Mouse (Mus musculus) liver, embryonic 16.5 days (tissue): ENCODE data around the gene Mtch1. TPM values are rescaled to one million over a fixed set of nuclear protein-coding genes. Genes with fewer than 3 reads are reported as not detected.

Experiments
- ATAC-seq: fragments of 200-750 bp; cut with Nextera tagmentation; 2 replicates; pipeline ENCODE4 v1.8.0; 2017; ENCODE audit warnings: low read depth, mild to moderate bottlenecking, moderate number of reproducible peaks, moderate library complexity
- H3K27ac ChIP-seq: fragments of 300-500 bp; sonication (generic); 2 replicates; pipeline ENCODE4 v1.5.1; 2014; ENCODE audit warnings: mild to moderate bottlenecking, low read length
- H3K27me3 ChIP-seq: fragments of 300-500 bp; sonication (generic); 2 replicates; pipeline ENCODE4 v1.6.1; 2014; ENCODE audit warnings: low read depth, low read length, mixed read lengths; ENCODE audit not compliant: control insufficient read depth, insufficient read depth
- H3K36me3 ChIP-seq: fragments of 300-500 bp; sonication (generic); 2 replicates; pipeline ENCODE4 v1.6.1; 2014; ENCODE audit warnings: mild to moderate bottlenecking; ENCODE audit not compliant: control insufficient read depth, insufficient read depth
- H3K4me1 ChIP-seq: fragments of 300-500 bp; sonication (generic); 2 replicates; pipeline ENCODE4 v1.6.1; 2014; ENCODE audit warnings: low read depth, low read length, mixed read lengths; ENCODE audit not compliant: control insufficient read depth
- H3K4me2 ChIP-seq: fragments of 300-500 bp; sonication (generic); 2 replicates; pipeline ENCODE4 v1.6.1; 2014; ENCODE audit warnings: low read depth, low read length, mixed read lengths
- H3K4me3 ChIP-seq: fragments of 300-500 bp; sonication (generic); 2 replicates; pipeline ENCODE4 v1.5.1; 2014; ENCODE audit warnings: low read depth, mild to moderate bottlenecking, low read length
- H3K9ac ChIP-seq: fragments of 300-500 bp; sonication (generic); 2 replicates; pipeline ENCODE4 v1.6.1; 2014; ENCODE audit warnings: low read depth, low read length
- H3K9me3 ChIP-seq: fragments of 300-500 bp; sonication (generic); replicated peaks from 2 replicates; pipeline ENCODE4 v1.6.1; 2016; ENCODE audit warnings: low read length; ENCODE audit not compliant: control insufficient read depth
- WGBS: fragments of 180-500 bp; shearing (Covaris S2); extraction: QIAGEN DNeasy Blood & Tissue Kit; methylation state at CpG from one replicate; pipeline ENCODE4 v1.1.7; 2014; ENCODE audit not compliant: insufficient replicate concordance; 5-methylcytosine and 5-hydroxymethylcytosine counted together
- polyA plus RNA-seq: library from polyadenylated mRNA; unstranded; fragments of >200 nt; fragmentation: Nextera tagmentation; extraction: Ambion mirVana; gene quantifications from 2 replicates; pipeline ENCODE4 v1.2.1, GENCODE M21; 2015

Gene Mtch1
- polyA plus RNA-seq, 1 experiment from 2014 or later = 48.5 TPM

GRCm38 (mm10) chr17:29330671-29331410 lies 16.9 kb downstream of the Mtch1 start:
- Histone ChIP-seq H3K4me3 (no peak overlapping the region), H3K27me3 (peaks cover 9% of the 10 kb centered on the region), H3K9me3 (no peaks in the 10 kb centered on the region), H3K9ac (no peak overlapping the region), H3K27ac (no peak overlapping the region), H3K4me1 (no peaks in the 10 kb centered on the region), H3K4me2 (no peak overlapping the region), H3K36me3 (peaks cover 8% of the 10 kb centered on the region)
- 26% methylated on average over 5 of the region's 5 CpGs for WGBS
- ATAC-seq = no peak

GRCm38 (mm10) chr17:29330221-29330620 lies 17.5 kb downstream of the Mtch1 start:
- no peak overlapping the region for H3K4me2 ChIP-seq
- H3K4me1 ChIP-seq = no peaks in the 10 kb centered on the region
- H3K27ac ChIP-seq = no peak overlapping the region
- 69% methylated on average over 3 of the region's 3 CpGs for WGBS
- H3K27me3 ChIP-seq = peaks cover 10% of the 10 kb centered on the region
- no peak overlapping the region for H3K4me3 ChIP-seq
- peaks cover 8% of the 10 kb centered on the region for H3K36me3 ChIP-seq
- H3K9ac ChIP-seq = no peak overlapping the region
- H3K9me3 ChIP-seq = no peaks in the 10 kb centered on the region
- ATAC-seq = no peak

GRCm38 (mm10) chr17:29327691-29328090 lies 20.0 kb downstream of the Mtch1 start:
- H3K4me2 ChIP-seq = no peak overlapping the region
- H3K36me3 ChIP-seq = peaks cover 8% of the 10 kb centered on the region; the same call in 1 of the 2 replicates
- 70% methylated on average over 9 of the region's 9 CpGs for WGBS
- ATAC-seq = no peak
- H3K27me3 ChIP-seq = peaks cover 10% of the 10 kb centered on the region
- no peak overlapping the region for H3K9ac ChIP-seq
- H3K9me3 ChIP-seq = no peaks in the 10 kb centered on the region
- H3K4me3 ChIP-seq = no peak overlapping the region
- no peak overlapping the region for H3K27ac ChIP-seq
- no peaks in the 10 kb centered on the region for H3K4me1 ChIP-seq

GRCm38 (mm10) chr17:29326531-29327529 lies 20.9 kb downstream of the Mtch1 start:
- H3K27ac ChIP-seq = no peak overlapping the region
- no peak for ATAC-seq
- no peak overlapping the region for H3K9ac ChIP-seq
- no peaks in the 10 kb centered on the region for H3K9me3 ChIP-seq
- H3K4me1 ChIP-seq = no peaks in the 10 kb centered on the region
- WGBS = 37% methylated on average over 52 of the region's 52 CpGs
- H3K27me3 ChIP-seq = peaks cover 15% of the 10 kb centered on the region
- no peak overlapping the region; the same call in 1 of the 2 replicates for H3K4me2 ChIP-seq
- peaks cover 3% of the 10 kb centered on the region; the same call in 1 of the 2 replicates for H3K36me3 ChIP-seq
- H3K4me3 ChIP-seq = no peak overlapping the region

GRCm38 (mm10) chr17:29325831-29326230 lies 21.9 kb downstream of the Mtch1 start:
- no peak overlapping the region for H3K4me2 ChIP-seq
- H3K9ac ChIP-seq = no peak overlapping the region
- 73% methylated on average over 13 of the region's 13 CpGs for WGBS
- H3K4me3 ChIP-seq = no peak overlapping the region
- no peaks in the 10 kb centered on the region for H3K4me1 ChIP-seq
- H3K27ac ChIP-seq = no peak overlapping the region
- no peaks in the 10 kb centered on the region for H3K36me3 ChIP-seq
- H3K27me3 ChIP-seq = peaks cover 19% of the 10 kb centered on the region
- no peaks in the 10 kb centered on the region for H3K9me3 ChIP-seq
- no peak for ATAC-seq

- no peak for ATAC-seq
Observed at GRCm38 (mm10) chr17:29323625-29324024, 24.1 kb downstream of the Mtch1 start.

GRCm38 (mm10) chr17:29322603-29322962 lies 25.2 kb downstream of the Mtch1 start:
- Histone ChIP-seq H3K4me2 (no peak overlapping the region), H3K4me1 (peaks cover 4% of the 10 kb centered on the region; the same call in 1 of the 2 replicates), H3K9ac (no peak overlapping the region), H3K9me3 (no peaks in the 10 kb centered on the region), H3K4me3 (no peak overlapping the region), H3K27me3 (peaks cover 21% of the 10 kb centered on the region), H3K36me3 (no peaks in the 10 kb centered on the region), H3K27ac (no peak overlapping the region)
- peak; percentile 47; the same call in 1 of the 2 replicates for ATAC-seq
- 52% methylated on average over 18 of the region's 18 CpGs for WGBS

More at GRCm38 (mm10) chr17:29323625-29324024, 24.1 kb downstream of the Mtch1 start:
- no peak overlapping the region for H3K9ac ChIP-seq
- no peak overlapping the region for H3K4me2 ChIP-seq
- 30% methylated on average over 3 of the region's 3 CpGs for WGBS
- H3K27ac ChIP-seq = no peak overlapping the region
- H3K4me1 ChIP-seq = peaks cover 4% of the 10 kb centered on the region; the same call in 1 of the 2 replicates
- H3K9me3 ChIP-seq = no peaks in the 10 kb centered on the region
- no peaks in the 10 kb centered on the region for H3K36me3 ChIP-seq
- peaks cover 21% of the 10 kb centered on the region for H3K27me3 ChIP-seq
- H3K4me3 ChIP-seq = no peak overlapping the region

GRCm38 (mm10) chr17:29321765-29322602 lies 25.8 kb downstream of the Mtch1 start:
- H3K4me3 ChIP-seq = no peak overlapping the region
- WGBS = 59% methylated on average over 41 of the region's 41 CpGs

More at GRCm38 (mm10) chr17:29321765-29322602, 25.8 kb downstream of the Mtch1 start:
- H3K36me3 ChIP-seq = no peaks in the 10 kb centered on the region
- H3K9ac ChIP-seq = no peak overlapping the region
- H3K9me3 ChIP-seq = no peaks in the 10 kb centered on the region
- ATAC-seq = no peak
- H3K27ac ChIP-seq = no peak overlapping the region
- peaks cover 18% of the 10 kb centered on the region for H3K27me3 ChIP-seq
- peaks cover 4% of the 10 kb centered on the region; the same call in 1 of the 2 replicates for H3K4me1 ChIP-seq
- no peak overlapping the region for H3K4me2 ChIP-seq
